Mouse (Mus musculus): ENCODE measurements around the gene Mrpl12. TPM values are rescaled to one million over a fixed set of nuclear protein-coding genes. Genes with fewer than 3 reads are reported as not detected.

The Mrpl12 gene
- total RNA-seq, 1 experiment from 2014 or later, result 32.4 TPM

- peak; percentile 94 for ATAC-seq (replicated peaks; ENCODE audit: insufficient number of reproducible peaks, low FRiP score, low TSS enrichment, poor library complexity, severe bottlenecking)
Measured at GRCm38 (mm10) chr11:120525959-120526358, 41.5 kb downstream of the Mrpl12 start.

- no peak for ATAC-seq (replicated peaks; ENCODE audit: insufficient number of reproducible peaks, low FRiP score, low TSS enrichment, poor library complexity, severe bottlenecking)
Measured at GRCm38 (mm10) chr11:120527690-120528354, 43.4 kb downstream of the Mrpl12 start.

DNA sequence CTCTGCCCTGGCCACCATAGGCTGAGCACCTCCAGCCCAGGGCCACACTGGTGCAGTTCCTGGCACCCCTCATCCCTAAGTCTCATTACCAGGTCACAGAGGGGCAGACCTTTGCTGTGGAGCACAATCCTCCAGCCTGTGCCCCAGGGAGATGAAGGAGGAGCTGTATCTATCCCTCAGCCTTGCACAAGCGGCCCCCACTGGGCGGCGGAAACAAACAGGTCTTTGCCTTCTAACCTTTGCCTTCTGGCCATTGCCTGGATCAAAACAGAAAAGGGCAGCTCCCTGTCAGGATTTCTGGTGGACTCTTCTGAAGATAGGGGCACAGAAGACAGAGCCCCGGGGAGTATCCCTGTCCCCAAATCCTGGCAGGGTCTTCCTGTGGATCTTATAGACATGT lies 44.5 kb downstream of the Mrpl12 start:
- no peak for ATAC-seq (replicated peaks; ENCODE audit: insufficient number of reproducible peaks, low FRiP score, low TSS enrichment, poor library complexity, severe bottlenecking)

DNA sequence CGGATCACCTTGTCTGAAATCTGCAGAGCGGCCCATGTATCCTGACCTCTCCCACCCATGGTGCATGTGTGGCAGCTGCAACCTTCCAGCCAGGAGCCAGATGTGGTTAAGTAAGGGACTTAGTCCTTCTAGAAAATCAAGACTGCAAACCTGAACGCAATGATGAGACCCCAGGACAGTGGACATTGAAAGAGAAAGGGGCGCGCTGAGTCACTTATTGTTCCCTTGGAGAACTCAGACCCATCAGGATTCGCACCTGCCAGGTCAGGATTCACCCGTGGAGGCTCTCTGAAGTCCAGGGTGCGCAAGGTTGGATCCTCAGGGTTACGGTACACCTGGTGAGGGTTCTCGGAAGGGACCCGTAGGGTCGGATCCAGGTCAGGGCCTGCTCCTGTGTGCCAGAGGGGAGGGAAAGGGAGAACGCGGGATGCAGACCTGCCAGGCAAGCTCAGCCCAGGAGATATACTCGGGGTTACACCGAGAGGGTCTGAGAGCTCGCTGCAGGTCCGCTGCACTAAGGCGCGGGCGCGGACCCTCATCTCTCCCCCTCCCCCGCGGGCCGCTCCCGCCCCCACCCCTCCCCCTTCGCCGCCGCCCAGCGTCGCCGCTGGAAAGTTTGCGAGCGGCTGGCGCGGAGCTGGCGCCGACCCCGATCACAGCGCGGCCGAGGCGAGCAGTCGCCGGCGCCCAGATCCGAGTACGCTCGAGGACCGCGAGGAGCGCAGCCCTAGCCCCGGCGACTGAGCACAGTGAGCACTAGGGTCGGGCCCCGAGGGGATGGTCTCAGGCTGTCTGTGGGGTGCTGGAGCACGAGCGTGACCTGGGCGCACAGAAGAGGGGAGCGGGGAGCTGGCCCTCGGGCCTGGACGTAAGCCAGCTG lies 45.9 kb downstream of the Mrpl12 start, which contains the start of gene Gcgr:
Gene Gcgr (plus strand): TSS at position 615 of the 880 bp plus-strand sequence.
- no peak for ATAC-seq (replicated peaks; ENCODE audit: insufficient number of reproducible peaks, low FRiP score, low TSS enrichment, poor library complexity, severe bottlenecking)

DNA sequence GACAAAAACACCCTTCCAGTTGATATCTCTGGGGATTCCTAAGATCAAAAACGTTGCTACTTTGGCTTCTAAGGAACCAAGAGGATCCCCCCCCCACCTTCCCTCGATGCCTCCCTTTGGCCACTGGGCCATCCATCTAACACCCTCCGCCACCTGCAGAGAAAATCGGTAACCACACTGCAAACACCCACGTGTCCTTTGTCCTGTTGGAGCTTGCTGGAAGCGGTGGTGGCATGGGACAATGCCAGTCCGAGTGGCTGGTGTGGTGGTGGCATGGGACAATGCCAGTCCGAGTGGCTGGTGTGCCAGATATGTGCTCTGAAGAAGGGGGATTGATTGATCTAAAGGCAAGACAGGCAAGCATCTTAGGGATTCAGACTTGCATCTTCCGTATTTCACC lies 47.2 kb downstream of the Mrpl12 start:
- ATAC-seq (replicated peaks; ENCODE audit: insufficient number of reproducible peaks, low FRiP score, low TSS enrichment, poor library complexity, severe bottlenecking), result no peak

DNA sequence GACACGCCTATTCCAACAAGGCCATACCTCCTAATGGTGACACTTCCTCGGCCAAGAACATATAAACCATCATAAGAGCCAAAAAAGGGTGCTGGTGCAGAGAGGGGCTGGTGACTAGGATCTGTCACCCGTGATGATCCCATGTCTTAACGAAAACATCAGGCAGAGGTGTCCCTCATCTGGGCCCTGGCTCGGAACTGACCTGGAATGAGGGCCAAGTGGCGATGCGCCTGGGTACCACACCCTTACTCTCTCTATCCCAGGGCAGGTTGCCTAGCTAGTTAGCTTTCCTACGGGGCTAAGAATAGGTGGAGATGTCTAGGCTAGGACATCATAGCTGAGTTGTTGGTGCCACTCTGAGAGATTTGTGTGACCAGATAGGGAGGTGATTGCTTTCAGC lies 49.7 kb downstream of the Mrpl12 start:
- ATAC-seq (replicated peaks; ENCODE audit: insufficient number of reproducible peaks, low FRiP score, low TSS enrichment, poor library complexity, severe bottlenecking), result no peak

- ATAC-seq (replicated peaks; ENCODE audit: insufficient number of reproducible peaks, low FRiP score, low TSS enrichment, poor library complexity, severe bottlenecking), result no peak
Measured at GRCm38 (mm10) chr11:120535145-120535544, 50.7 kb downstream of the Mrpl12 start.

- no peak for ATAC-seq (replicated peaks; ENCODE audit: insufficient number of reproducible peaks, low FRiP score, low TSS enrichment, poor library complexity, severe bottlenecking)
Measured at GRCm38 (mm10) chr11:120535804-120536203, 51.4 kb downstream of the Mrpl12 start.

DNA sequence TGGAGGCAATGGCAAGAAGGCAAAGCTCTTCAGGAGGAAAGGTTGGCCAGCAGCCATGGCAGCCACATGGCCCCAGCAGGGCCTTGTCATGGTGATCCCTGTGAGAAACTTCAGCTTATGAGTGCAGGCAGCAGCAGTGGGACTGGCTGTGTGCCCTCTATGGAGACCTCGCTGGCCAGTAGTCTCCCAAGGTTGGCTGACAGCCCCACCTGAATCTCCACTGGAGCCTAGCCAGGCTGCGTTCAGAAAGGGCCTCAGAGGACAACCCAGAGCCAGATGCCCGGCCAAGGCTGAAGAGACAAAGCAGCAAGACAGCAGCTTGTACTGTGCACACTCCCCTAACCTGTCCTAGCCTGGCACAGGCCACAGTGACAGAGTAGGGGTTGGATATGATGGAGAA lies 54.1 kb downstream of the Mrpl12 start:
- no peak for ATAC-seq (replicated peaks; ENCODE audit: insufficient number of reproducible peaks, low FRiP score, low TSS enrichment, poor library complexity, severe bottlenecking)

Other genes starting within 250 kb of the Mrpl12 start
- gene Actg1, start 136.1 kb upstream of the Mrpl12 start, total RNA-seq (2017), result 1,753 to 2,142 TPM (median 1,849 TPM) in 3 replicates
- 0.29 to 0.75 TPM in 2 of 3 replicates, not detected in the other for gene Fscn2, start 123.1 kb upstream of the Mrpl12 start, total RNA-seq (2017)
- 5.5 to 16.4 TPM (median 9.4 TPM) in 3 replicates for gene Faap100, start 105.8 kb upstream of the Mrpl12 start, total RNA-seq (2017)
- 36.2 to 43.1 TPM (median 37.2 TPM) in 3 replicates for gene Nploc4, start 46.9 kb upstream of the Mrpl12 start, total RNA-seq (2017)
- not detected in 3 replicates for gene Tspan10, start 42.0 kb upstream of the Mrpl12 start, total RNA-seq (2017)
- 0.29 TPM in 1 of 3 replicates, not detected in the others for gene Pde6g, start 31.1 kb upstream of the Mrpl12 start, total RNA-seq (2017)
- 3.5 to 6.4 TPM (median 3.9 TPM) in 3 replicates for gene Oxld1, start 26.5 kb upstream of the Mrpl12 start, total RNA-seq (2017)
- 17.9 to 37.4 TPM (median 25.2 TPM) in 3 replicates for gene Ccdc137, start 26.5 kb upstream of the Mrpl12 start, total RNA-seq (2017)
- 4.8 to 15.5 TPM (median 14.4 TPM) in 3 replicates for gene Arl16, start 17.0 kb upstream of the Mrpl12 start, total RNA-seq (2017)
- 6.6 to 8.1 TPM (median 7.4 TPM) in 3 replicates for gene Slc25a10, start 7.2 kb downstream of the Mrpl12 start, total RNA-seq (2017)
- gene Gcgr, start 46.1 kb downstream of the Mrpl12 start, total RNA-seq (2017), result not detected in 3 replicates
- gene Mcrip1, start 65.1 kb downstream of the Mrpl12 start, total RNA-seq (2017), result 13.8 to 21.9 TPM (median 16.9 TPM) in 3 replicates
- not detected in 3 replicates for gene Ppp1r27, start 66.5 kb downstream of the Mrpl12 start, total RNA-seq (2017)
- 331 to 434 TPM (median 349 TPM) in 3 replicates for gene P4hb, start 88.6 kb downstream of the Mrpl12 start, total RNA-seq (2017)
- 163 to 262 TPM (median 173 TPM) in 3 replicates for gene Arhgdia, start 97.0 kb downstream of the Mrpl12 start, total RNA-seq (2017)
- 78.4 to 113 TPM (median 112 TPM) in 3 replicates for gene Alyref, start 113.8 kb downstream of the Mrpl12 start, total RNA-seq (2017)
- gene Anapc11, start 113.8 kb downstream of the Mrpl12 start, total RNA-seq (2017), result 18.5 to 31.2 TPM (median 26.5 TPM) in 3 replicates
- gene Npb, start 123.9 kb downstream of the Mrpl12 start, total RNA-seq (2017), result not detected in 3 replicates
- 26.9 to 43.7 TPM (median 32.9 TPM) in 3 replicates for gene Pcyt2, start 133.3 kb downstream of the Mrpl12 start, total RNA-seq (2017)
- gene Sirt7, start 140.6 kb downstream of the Mrpl12 start, total RNA-seq (2017), result 131 to 192 TPM (median 132 TPM) in 3 replicates
- 28.8 to 34.0 TPM (median 33.8 TPM) in 3 replicates for gene Mafg, start 149.0 kb downstream of the Mrpl12 start, total RNA-seq (2017)
- gene Pycr1, start 159.2 kb downstream of the Mrpl12 start, total RNA-seq (2017), result 0.57 to 0.58 TPM in 2 of 3 replicates, not detected in the other
- not detected in 3 replicates for gene Myadml2, start 163.5 kb downstream of the Mrpl12 start, total RNA-seq (2017)
- gene Notum, start 176.6 kb downstream of the Mrpl12 start, total RNA-seq (2017), result not detected in 3 replicates
- gene Aspscr1, start 188.4 kb downstream of the Mrpl12 start, total RNA-seq (2017), result 32.3 to 55.6 TPM (median 50.2 TPM) in 3 replicates
- gene Cenpx, start 229.1 kb downstream of the Mrpl12 start, total RNA-seq (2017), result 27.0 to 58.3 TPM (median 41.9 TPM) in 3 replicates
- gene Lrrc45, start 229.3 kb downstream of the Mrpl12 start, total RNA-seq (2017), result 39.7 to 45.3 TPM (median 41.0 TPM) in 3 replicates
- 7.1 to 9.7 TPM in 2 of 3 replicates, not detected in the other for gene Rac3, start 236.9 kb downstream of the Mrpl12 start, total RNA-seq (2017)
- gene Dcxr, start 242.7 kb downstream of the Mrpl12 start, total RNA-seq (2017), result 14.8 to 32.2 TPM (median 23.8 TPM) in 3 replicates
- gene Cbr2, start 247.5 kb downstream of the Mrpl12 start, total RNA-seq (2017), result 2.0 TPM in 1 of 3 replicates, not detected in the others

Measured in monocyte, adult 5-6 weeks (primary cell).